Mouse (Mus musculus): ENCODE data around the gene Hnrnpd.

DNA sequence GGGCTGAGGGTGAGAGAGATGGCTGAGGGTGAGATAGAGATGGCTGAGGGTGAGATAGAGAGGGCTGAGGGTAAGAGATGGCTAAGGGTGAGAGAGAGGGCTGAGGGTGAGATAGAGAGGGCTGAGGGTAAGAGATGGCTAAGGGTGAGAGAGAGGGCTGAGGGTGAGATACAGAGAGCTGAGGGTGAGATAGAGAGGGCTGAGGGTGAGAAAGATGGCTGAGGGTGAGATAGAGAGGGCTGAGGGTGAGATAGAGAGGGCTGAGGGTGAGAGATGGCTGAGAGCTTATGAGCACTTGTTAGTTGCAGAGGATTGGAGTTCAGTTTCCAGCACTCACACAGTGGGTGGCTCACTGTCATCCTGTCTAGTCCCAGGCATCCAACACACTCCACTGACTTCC is 41.4 kb upstream of the Hnrnpd start:
- TF ChIP-seq CTCF (IDR thresholded peaks at IDR 0.05; ENCODE audit: low read depth) = no peak
- no peak for TF ChIP-seq EP300 (IDR thresholded peaks at IDR 0.05; ENCODE audit: low read depth)

Data from heart, postnatal 0 days (tissue).